Mouse (Mus musculus): ENCODE results near the gene Fsd1l. TPM values are rescaled to one million over a fixed set of nuclear protein-coding genes. Genes with fewer than 3 reads are reported as not detected.

Fsd1l gene
- 20.7 TPM for polyA plus RNA-seq (2014; fragmentation: Illumina TruSeq; extraction: RNeasy Lipid Tissue Mini Kit (QIAGEN cat#74804); ENCODE audit: low replicate concordance)

DNA sequence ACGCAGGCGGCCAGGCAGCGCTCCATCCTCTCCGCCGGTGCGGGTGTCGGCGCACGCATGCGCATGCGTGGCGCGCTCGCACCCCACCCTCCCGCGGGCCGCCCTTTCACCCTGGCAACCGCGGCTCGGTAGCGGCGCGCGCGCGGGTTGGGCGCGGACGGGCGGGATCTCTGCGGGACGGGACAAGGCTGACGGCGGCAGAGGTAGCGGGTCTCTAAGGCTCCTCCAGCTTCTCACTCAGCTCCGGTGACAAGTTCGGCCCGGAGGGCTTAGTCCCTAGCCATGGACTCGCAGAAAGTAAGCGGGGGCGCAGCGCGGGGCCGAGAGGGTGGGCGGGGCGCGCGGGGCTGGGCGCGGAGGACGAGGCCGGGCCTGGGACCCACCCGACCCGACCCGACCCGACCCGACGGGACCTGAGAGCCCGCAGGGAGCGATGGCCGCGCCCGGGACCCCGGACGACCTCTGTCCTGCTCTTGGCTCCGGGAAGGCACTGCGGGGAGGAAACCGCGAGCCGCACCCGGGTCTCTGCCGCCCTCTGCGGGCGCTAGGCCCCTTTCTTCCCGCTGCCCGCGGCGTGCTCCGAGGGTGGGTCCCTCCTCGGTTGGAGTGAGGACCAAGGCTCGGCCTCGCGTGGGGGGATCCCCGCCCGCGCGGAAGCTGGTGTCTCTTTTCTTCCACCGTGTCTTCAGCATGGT lies at the start of gene Fsd1l:
TSS of gene Fsd1l (plus strand) at position 156 of the 695 bp plus-strand sequence.

DNA sequence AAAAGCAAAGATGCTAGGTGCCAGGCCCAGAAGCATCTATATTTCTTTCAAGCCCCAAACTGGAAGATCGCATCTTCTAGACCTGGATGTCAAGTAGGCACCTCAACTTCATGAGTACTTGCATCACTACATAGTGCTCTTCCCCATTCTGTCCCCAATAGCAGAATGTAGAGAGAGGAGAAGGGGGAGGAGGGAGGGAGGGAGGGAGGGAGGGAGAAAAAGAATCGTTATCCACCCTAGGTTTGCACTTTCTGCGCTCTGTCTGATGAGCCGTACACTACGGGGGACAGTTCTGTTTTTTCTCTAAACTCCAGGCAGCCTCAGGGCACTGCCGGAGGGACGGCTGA lies 82.4 kb downstream of the Fsd1l start, which contains the start of gene Fktn:
TSS of gene Fktn (plus strand) at position 295 of the 347 bp plus-strand sequence.

Other genes starting within 250 kb of the Fsd1l start
- 169 TPM for gene Slc44a1, start 191.1 kb upstream of the Fsd1l start, polyA plus RNA-seq (2014; fragmentation: Illumina TruSeq; extraction: RNeasy Lipid Tissue Mini Kit (QIAGEN cat#74804); ENCODE audit: low replicate concordance)
- 17.5 TPM for gene Fktn, start 82.5 kb downstream of the Fsd1l start, polyA plus RNA-seq (2014; fragmentation: Illumina TruSeq; extraction: RNeasy Lipid Tissue Mini Kit (QIAGEN cat#74804); ENCODE audit: low replicate concordance)
- 0.15 TPM for gene Tal2, start 148.2 kb downstream of the Fsd1l start, polyA plus RNA-seq (2014; fragmentation: Illumina TruSeq; extraction: RNeasy Lipid Tissue Mini Kit (QIAGEN cat#74804); ENCODE audit: low replicate concordance)
- gene Tmem38b, start 194.6 kb downstream of the Fsd1l start, polyA plus RNA-seq (2014; fragmentation: Illumina TruSeq; extraction: RNeasy Lipid Tissue Mini Kit (QIAGEN cat#74804); ENCODE audit: low replicate concordance) = 6.3 TPM

Data from small intestine, adult 10 weeks (tissue).